Mouse (Mus musculus) testis, adult 2 months (tissue): Measurements from ENCODE around the gene Dnm3.

ENCODE experiments used
- CTCF ChIP-seq: fragments of 200-500 bp; IDR thresholded peaks from 2 replicates; pipeline ENCODE4 v1.5.1; 2012; ENCODE audit warnings: low read depth, mild to moderate bottlenecking, inconsistent platforms, low read length, moderate library complexity; ENCODE audit not compliant: control insufficient read depth, insufficient read depth, insufficient replicate concordance
- POLR2A ChIP-seq: fragments of 200-500 bp; IDR thresholded peaks from 2 replicates; pipeline ENCODE4 v1.6.1; 2012; ENCODE audit warnings: low read depth, mild to moderate bottlenecking, inconsistent platforms, low read length, moderate library complexity; ENCODE audit not compliant: control insufficient read depth

DNA sequence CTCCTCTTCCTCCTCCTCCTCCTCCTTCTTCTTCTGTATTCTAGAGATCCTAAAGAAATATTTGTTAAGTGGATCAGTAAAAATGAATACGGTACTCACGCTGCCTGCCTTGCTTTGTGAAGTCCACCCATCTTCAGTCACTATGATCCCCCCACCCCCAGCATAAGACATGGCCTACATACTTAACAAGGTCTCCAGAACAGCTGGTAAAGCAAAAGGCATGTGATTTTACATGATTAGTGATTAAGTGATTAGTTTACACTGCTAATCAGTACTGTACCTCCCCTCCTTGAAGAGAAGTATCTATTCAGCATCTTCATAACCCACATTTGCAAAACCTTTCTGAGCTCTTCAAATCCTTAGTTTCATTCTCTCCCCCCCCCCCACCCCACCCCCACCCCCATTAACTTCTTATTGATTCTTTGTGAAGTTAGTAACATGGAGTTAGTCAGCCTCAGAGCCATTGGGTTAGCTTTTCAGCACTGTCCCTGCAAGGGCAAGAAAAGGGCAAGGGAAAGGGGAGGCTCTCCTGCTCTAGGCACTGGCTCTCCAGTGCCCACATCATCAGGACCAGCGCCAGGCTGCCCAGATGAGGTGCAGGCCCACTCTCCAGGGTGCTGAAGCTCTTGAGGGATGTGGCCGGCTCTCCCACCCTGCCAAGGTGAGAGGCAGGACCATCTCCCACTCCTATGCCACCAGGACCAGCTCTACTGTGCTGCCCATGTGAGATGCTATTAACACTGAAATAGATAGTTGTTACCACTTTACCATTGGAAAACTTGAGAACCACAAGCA is 30.6 kb upstream of the Dnm3 start:
- no peak for TF ChIP-seq CTCF
- TF ChIP-seq POLR2A: no peak
